Mouse (Mus musculus) liver, adult 2 months (tissue): ENCODE data around the gene Cep41. TPM values are rescaled to one million over a fixed set of nuclear protein-coding genes. Genes with fewer than 3 reads are reported as not detected.

Experiments
- DNase-seq: peaks from one replicate; pipeline ENCODE4 v3.0.0-alpha.2; 2011; ENCODE audit warnings: low read depth, low spot score; ENCODE audit errors: extremely low read depth
- H3K27ac ChIP-seq: fragments of 200-500 bp; replicated peaks from 2 replicates; pipeline ENCODE4 v1.5.1; 2012; ENCODE audit warnings: low read depth, mild to moderate bottlenecking, control low read depth, inconsistent platforms, low read length; ENCODE audit not compliant: insufficient read depth
- H3K27me3 ChIP-seq: fragments of 200-500 bp; 2 replicates; pipeline ENCODE4 v1.6.1; 2012; ENCODE audit warnings: mild to moderate bottlenecking, moderate library complexity, low read length, inconsistent platforms; ENCODE audit not compliant: control insufficient read depth, insufficient read depth
- H3K36me3 ChIP-seq: fragments of 200-500 bp; 2 replicates; pipeline ENCODE4 v1.6.1; 2012; ENCODE audit warnings: low read length, inconsistent platforms; ENCODE audit not compliant: control insufficient read depth, insufficient read depth
- H3K4me1 ChIP-seq: fragments of 200-500 bp; 2 replicates; pipeline ENCODE4 v1.6.1; 2011; ENCODE audit warnings: low read length; ENCODE audit not compliant: control insufficient read depth, insufficient read depth
- H3K4me3 ChIP-seq: fragments of 200-500 bp; 2 replicates; pipeline ENCODE4 v1.5.1; 2011; ENCODE audit warnings: low read depth, mild to moderate bottlenecking, control low read depth, low read length, moderate library complexity; ENCODE audit not compliant: insufficient read depth
- H3K79me2 ChIP-seq: fragments of 200-500 bp; 2 replicates; pipeline ENCODE4 v1.6.1; 2012; ENCODE audit warnings: inconsistent platforms, mild to moderate bottlenecking, low read length, moderate library complexity; ENCODE audit not compliant: control insufficient read depth, insufficient read depth
- H3K9ac ChIP-seq: fragments of 200-500 bp; 2 replicates; pipeline ENCODE4 v1.6.1; 2012; ENCODE audit warnings: low read depth, mild to moderate bottlenecking, control low read depth, inconsistent platforms, low read length
- CTCF ChIP-seq: fragments of 200-500 bp; IDR thresholded peaks from 2 replicates; pipeline ENCODE4 v1.5.1; 2011; ENCODE audit warnings: low read depth, low read length, control low read depth
- POLR2A ChIP-seq: fragments of 200-500 bp; IDR thresholded peaks from 2 replicates; pipeline ENCODE4 v1.6.1; 2011; ENCODE audit warnings: low read length, control low read depth; ENCODE audit not compliant: insufficient read depth; ENCODE audit errors: extremely low read depth
- WGBS: fragments of 180-500 bp; shearing (Covaris S2); methylation state at CpG from one replicate; pipeline ENCODE4 v1.1.7; 2018; 5-methylcytosine and 5-hydroxymethylcytosine counted together
- polyA plus RNA-seq: library from polyadenylated mRNA; depleted of rRNA; stranded (reverse); fragments of >200 nt; gene quantifications from 2 replicates; pipeline ENCODE4 v1.2.3, GENCODE M21; 2012
- total RNA-seq: library from RNA; depleted of rRNA; stranded (reverse); fragments of >200 nt; gene quantifications from 2 replicates; pipeline ENCODE4 v1.2.3, GENCODE M21; 2014

Gene Cep41
- total and polyA plus RNA-seq, 2 experiments: 1.4 to 2.5 TPM

GRCm38 (mm10) chr6:30638674-30639268 is 54.8 kb downstream of the Cep41 start, which contains the start of gene Cpa1:
Gene Cpa1 (plus strand): TSS chr6:30639218.
- Histone ChIP-seq H3K9ac (no peak within 1 kb of the TSS), H3K36me3 (no peaks in the 10 kb centered on the region), H3K27ac (no peak within 1 kb of the TSS), H3K4me3 (no peak within 1 kb of the TSS), H3K27me3 (no peaks in the 10 kb centered on the region), H3K79me2 (no peaks in the 10 kb centered on the region), H3K4me1 (no peaks in the 10 kb centered on the region)
- 56% methylated on average over 5 of the region's 5 CpGs for WGBS
- no peak for TF ChIP-seq CTCF
- DNase-seq: no peak

DNA sequence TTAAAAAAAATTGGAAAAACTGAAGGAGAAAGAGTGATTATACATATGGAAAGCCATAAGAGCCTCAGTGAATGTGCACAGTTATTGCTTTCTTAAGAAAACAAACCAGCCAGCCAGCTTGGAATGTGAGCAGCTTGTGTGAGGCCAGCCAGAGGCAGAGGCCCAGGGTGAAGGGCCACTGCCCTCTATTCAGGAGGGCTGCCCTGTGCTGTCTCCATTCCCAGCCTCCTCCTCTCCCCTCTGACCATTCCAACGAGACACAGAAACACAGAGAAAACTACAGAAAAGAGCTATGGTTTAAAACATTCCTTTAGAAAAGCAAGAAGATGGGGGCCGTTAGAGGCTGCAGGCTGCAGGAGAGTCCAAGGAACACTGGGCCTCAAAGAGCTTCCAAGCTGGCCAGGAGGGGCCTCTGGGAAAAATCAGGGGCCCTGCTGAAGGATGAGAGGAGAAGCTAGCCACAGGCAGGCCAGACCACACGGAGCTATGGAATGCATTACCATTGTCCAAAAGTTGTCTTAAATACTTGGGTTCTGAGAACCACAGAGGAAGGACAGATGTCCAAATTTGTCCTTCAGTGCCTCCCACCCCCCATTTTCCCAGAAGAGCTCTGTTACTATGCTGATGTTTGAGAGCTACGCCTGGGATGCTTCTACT is 57.2 kb downstream of the Cep41 start:
- Histone ChIP-seq H3K4me3 (no peak overlapping the region), H3K4me1 (no peaks in the 10 kb centered on the region), H3K9ac (no peak overlapping the region), H3K27ac (no peak overlapping the region), H3K27me3 (no peaks in the 10 kb centered on the region), H3K36me3 (no peaks in the 10 kb centered on the region), H3K79me2 (no peaks in the 10 kb centered on the region)
- TF ChIP-seq CTCF: no peak
- no peak for TF ChIP-seq POLR2A
- peak; percentile 3 for DNase-seq
- 80% methylated on average over 4 of the region's 4 CpGs for WGBS

DNA sequence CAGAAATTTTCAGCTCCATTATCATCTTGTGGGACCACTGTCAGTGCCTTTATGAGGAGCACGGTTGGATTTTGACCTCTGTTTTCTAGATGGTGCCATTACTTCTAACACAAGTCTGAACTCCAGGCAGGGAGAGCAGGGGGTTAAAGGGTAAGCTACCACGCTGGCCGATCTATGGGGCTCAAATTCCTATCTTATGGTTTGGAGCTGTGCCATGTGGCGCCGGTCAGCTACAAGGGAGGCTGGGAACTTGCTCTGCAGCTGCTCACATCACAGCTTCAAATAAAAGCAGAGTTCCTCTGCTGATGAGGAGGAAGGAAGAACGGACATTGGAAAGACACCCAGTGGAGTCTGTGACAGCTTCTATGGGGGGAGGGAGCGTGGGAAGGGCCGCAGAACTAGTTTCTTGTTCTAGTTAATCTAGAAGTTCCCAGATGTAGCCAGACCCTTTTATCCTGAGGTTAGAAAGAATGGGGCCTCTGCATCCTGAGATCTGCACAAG is 58.1 kb downstream of the Cep41 start:
- H3K27ac ChIP-seq: no peak overlapping the region

DNA sequence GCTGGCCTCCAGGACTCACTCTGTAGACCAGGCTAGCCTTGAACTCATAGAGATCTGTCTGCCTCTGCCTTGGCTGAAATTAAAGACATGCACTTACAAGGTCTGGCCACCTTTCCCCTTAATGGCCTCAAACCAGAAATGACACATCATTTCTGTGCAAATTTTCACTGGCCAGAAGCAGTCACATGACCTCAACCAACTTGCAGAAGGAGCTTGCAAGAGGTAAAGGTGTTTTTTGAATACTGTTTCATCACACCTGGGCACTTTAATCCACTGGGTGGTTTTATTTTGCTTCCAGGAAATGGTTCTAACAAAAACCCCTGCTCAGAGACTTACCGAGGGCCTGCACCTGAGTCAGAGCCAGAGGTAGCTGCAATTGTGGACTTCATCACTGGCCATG is 63.6 kb downstream of the Cep41 start:
- Histone ChIP-seq H3K4me3 (no peak overlapping the region), H3K79me2 (no peaks in the 10 kb centered on the region), H3K27me3 (no peaks in the 10 kb centered on the region), H3K9ac (no peak overlapping the region), H3K4me1 (no peaks in the 10 kb centered on the region), H3K36me3 (no peaks in the 10 kb centered on the region), H3K27ac (no peak overlapping the region)
- WGBS: 90% methylated on average over 1 of the region's 1 CpGs
- TF ChIP-seq CTCF: no peak
- TF ChIP-seq POLR2A: no peak
- no peak for DNase-seq

More for the DNA sequence above, 58.1 kb downstream of the Cep41 start:
- H3K36me3 ChIP-seq: no peaks in the 10 kb centered on the region
- H3K27me3 ChIP-seq: no peaks in the 10 kb centered on the region
- no peaks in the 10 kb centered on the region for H3K4me1 ChIP-seq
- H3K9ac ChIP-seq: no peak overlapping the region
- TF ChIP-seq CTCF: no peak
- TF ChIP-seq POLR2A: no peak
- H3K4me3 ChIP-seq: no peak overlapping the region
- no peaks in the 10 kb centered on the region for H3K79me2 ChIP-seq
- 47% methylated on average over 8 of the region's 8 CpGs for WGBS
- no peak for DNase-seq

- H3K4me3 ChIP-seq: no peak overlapping the region
- no peak for TF ChIP-seq POLR2A
- TF ChIP-seq CTCF: no peak
- no peak overlapping the region for H3K27ac ChIP-seq
- no peak overlapping the region for H3K9ac ChIP-seq
- H3K4me1 ChIP-seq: no peaks in the 10 kb centered on the region
- no peaks in the 10 kb centered on the region for H3K36me3 ChIP-seq
- H3K27me3 ChIP-seq: no peaks in the 10 kb centered on the region
- no peak for DNase-seq
- 83% methylated on average over 6 of the region's 6 CpGs for WGBS
- H3K79me2 ChIP-seq: no peaks in the 10 kb centered on the region
Observed at GRCm38 (mm10) chr6:30628152-30628551, 65.4 kb downstream of the Cep41 start.

GRCm38 (mm10) chr6:30624763-30625162 is 68.8 kb downstream of the Cep41 start:
- Histone ChIP-seq H3K4me1 (no peaks in the 10 kb centered on the region), H3K27ac (no peak overlapping the region), H3K79me2 (no peaks in the 10 kb centered on the region), H3K27me3 (no peaks in the 10 kb centered on the region), H3K9ac (no peak overlapping the region), H3K36me3 (no peaks in the 10 kb centered on the region), H3K4me3 (no peak overlapping the region)
- no peak for TF ChIP-seq POLR2A
- TF ChIP-seq CTCF: no peak
- 91% methylated on average over 9 of the region's 9 CpGs for WGBS
- DNase-seq: no peak
